Mouse (Mus musculus) CH12.LX (cell line): Measurements from ENCODE around the gene Nt5c2. TPM values are rescaled to one million over a fixed set of nuclear protein-coding genes. Genes with fewer than 3 reads are reported as not detected.

ENCODE experiments used
- DNase-seq: peaks from one replicate; pipeline ENCODE4 v3.0.0-alpha.2; 2013; ENCODE audit errors: extremely low read depth
- H3K27ac ChIP-seq: 2 replicates; pipeline ENCODE4 v1.5.1; 2012; ENCODE audit warnings: low read depth, mild to moderate bottlenecking, control low read depth, moderate library complexity; ENCODE audit not compliant: insufficient read depth
- H3K27me3 ChIP-seq: replicated peaks from 2 replicates; pipeline ENCODE3; 2012; ENCODE audit warnings: inconsistent platforms
- H3K36me3 ChIP-seq, 2 experiments: replicated peaks in 1 of 2; 2 replicates each; pipeline versions ENCODE3 to v1.6.1; 2012; ENCODE audit warnings: inconsistent platforms in 1 of 2, low read length in 1 of 2, mild to moderate bottlenecking in 1 of 2, mixed read lengths in 1 of 2, moderate library complexity in 1 of 2; ENCODE audit not compliant: control insufficient read depth in 1 of 2, insufficient read depth in 1 of 2
- H3K4me1 ChIP-seq, 2 experiments: 2 replicates each; pipeline ENCODE4 v1.6.1; 2012; ENCODE audit warnings: inconsistent platforms in 1 of 2, moderate library complexity in 1 of 2; ENCODE audit not compliant: insufficient read depth in 2 of 2, control insufficient read depth in 1 of 2
- H3K4me2 ChIP-seq: 2 replicates; pipeline ENCODE4 v1.6.1; 2012; ENCODE audit warnings: low read depth, mild to moderate bottlenecking, control low read depth; ENCODE audit not compliant: poor library complexity, insufficient read depth, severe bottlenecking
- H3K4me3 ChIP-seq, 3 experiments: fragments of 150-350 bp in 1 of 3; sonication (generic) in 1 of 3; replicated peaks in 1 of 3; 2 replicates each; pipeline versions ENCODE3 to v1.5.1; 2011 to 2012; ENCODE audit warnings: low read depth in 2 of 3, low read length in 2 of 3, mild to moderate bottlenecking in 2 of 3, moderate library complexity in 2 of 3, control low read depth in 1 of 3, improper control_type of control experiment in 1 of 3, inconsistent platforms in 1 of 3, mixed read lengths in 1 of 3; ENCODE audit not compliant: poor library complexity in 1 of 3
- H3K79me2 ChIP-seq: replicated peaks from 2 replicates; pipeline ENCODE4 v1.6.1; 2012; ENCODE audit warnings: mild to moderate bottlenecking, moderate library complexity; ENCODE audit not compliant: control insufficient read depth, poor library complexity, insufficient read depth, severe bottlenecking; ENCODE audit errors: extremely low read depth
- H3K9ac ChIP-seq: 2 replicates; pipeline ENCODE4 v1.6.1; 2012; ENCODE audit warnings: low read depth, mild to moderate bottlenecking, control low read depth, moderate library complexity; ENCODE audit not compliant: insufficient read depth
- H3K9me3 ChIP-seq: replicated peaks from 2 replicates; pipeline ENCODE3; 2012; ENCODE audit warnings: low read length, inconsistent platforms, mixed read lengths
- BHLHE40 ChIP-seq: IDR thresholded peaks from 2 replicates; pipeline ENCODE4 v1.6.1; 2011; ENCODE audit warnings: mild to moderate bottlenecking, low read depth, low read length, improper control_type of control experiment
- CHD2 ChIP-seq: IDR thresholded peaks from 2 replicates; pipeline ENCODE4 v1.6.1; 2011; ENCODE audit warnings: low read length, improper control_type of control experiment
- CTCF ChIP-seq, 2 experiments: IDR thresholded peaks in 1 of 2; conservative IDR thresholded peaks in 1 of 2; 2 replicates each; pipeline ENCODE4 v1.5.1; 2011 to 2012; ENCODE audit warnings: low read depth in 2 of 2, low read length in 2 of 2, improper control_type of control experiment in 1 of 2, inconsistent platforms in 1 of 2, mild to moderate bottlenecking in 1 of 2, moderate library complexity in 1 of 2
- E2F4 ChIP-seq: IDR thresholded peaks from 2 replicates; pipeline ENCODE4 v1.6.1; 2011; ENCODE audit warnings: low read depth, low read length, improper control_type of control experiment; ENCODE audit not compliant: insufficient replicate concordance
- GABPA ChIP-seq: IDR thresholded peaks from 2 replicates; pipeline ENCODE4 v1.6.1; 2012; ENCODE audit warnings: low read depth, low read length, improper control_type of control experiment, inconsistent platforms; ENCODE audit not compliant: insufficient replicate concordance
- JUND ChIP-seq: conservative IDR thresholded peaks from 2 replicates; pipeline ENCODE4 v1.6.1; 2011; ENCODE audit warnings: low read depth, low read length, improper control_type of control experiment
- MAFK ChIP-seq: IDR thresholded peaks from 2 replicates; pipeline ENCODE4 v1.6.1; 2011; ENCODE audit warnings: low read length, improper control_type of control experiment; ENCODE audit not compliant: insufficient replicate concordance
- NRF1 ChIP-seq: IDR thresholded peaks from 2 replicates; pipeline ENCODE4 v1.6.1; 2014; ENCODE audit warnings: low read depth, mild to moderate bottlenecking, inconsistent platforms, low read length, improper control_type of control experiment, moderate library complexity
- PAX5 ChIP-seq: IDR thresholded peaks from 2 replicates; pipeline ENCODE4 v1.6.1; 2012; ENCODE audit warnings: low read length, inconsistent platforms, mixed read lengths
- POLR2A ChIP-seq: IDR thresholded peaks from 2 replicates; pipeline ENCODE4 v1.6.1; 2011; ENCODE audit warnings: low read depth, mild to moderate bottlenecking, improper control_type of control experiment, low read length
- RAD21 ChIP-seq: IDR thresholded peaks from 2 replicates; pipeline ENCODE4 v1.6.1; 2011; ENCODE audit warnings: low read depth, mild to moderate bottlenecking, low read length, improper control_type of control experiment, moderate library complexity
- RCOR1 ChIP-seq: conservative IDR thresholded peaks from 2 replicates; pipeline ENCODE4 v1.6.1; 2012; ENCODE audit warnings: low read depth, mild to moderate bottlenecking, inconsistent platforms, low read length, improper control_type of control experiment
- SIN3A ChIP-seq: IDR thresholded peaks from 2 replicates; pipeline ENCODE4 v1.6.1; 2012; ENCODE audit warnings: low read length, improper control_type of control experiment, inconsistent platforms
- UBTF ChIP-seq: IDR thresholded peaks from 2 replicates; pipeline ENCODE4 v1.6.1; 2012; ENCODE audit warnings: low read depth, mild to moderate bottlenecking, inconsistent platforms, low read length, improper control_type of control experiment, moderate library complexity
- USF2 ChIP-seq: conservative IDR thresholded peaks from 2 replicates; pipeline ENCODE4 v1.6.1; 2011; ENCODE audit warnings: low read depth, low read length, improper control_type of control experiment
- ZC3H11A ChIP-seq: IDR thresholded peaks from 2 replicates; pipeline ENCODE4 v1.6.1; 2012; ENCODE audit warnings: low read depth, mild to moderate bottlenecking, inconsistent platforms, low read length, improper control_type of control experiment
- ZNF384 ChIP-seq: IDR thresholded peaks from 2 replicates; pipeline ENCODE4 v1.6.1; 2012; ENCODE audit warnings: low read depth, low read length, improper control_type of control experiment, inconsistent platforms
- dilution Hi-C: fragments of 300-500 bp; cut with MboI; formaldehyde crosslinking; loops from 2 replicates; pipeline ENCODE4 v1.14.3; 2020; ENCODE audit warnings: low sequenced_read_pairs; ENCODE audit not compliant: extremely low pct_unique_long_range_greater_than_20kb, extremely low pct_ligation_motif_present
- in situ Hi-C: fragments of 300-500 bp; cut with MboI; formaldehyde crosslinking; loops from 3 replicates; pipeline ENCODE4 v1.14.3; 2019; ENCODE audit warnings: low sequenced_read_pairs, low pct_ligation_motif_present, low pct_unique_long_range_greater_than_20kb, mixed read lengths
- polyA plus RNA-seq: library from polyadenylated mRNA; unstranded; fragments of >175 nt; gene quantifications from 2 replicates; pipeline ENCODE4 v1.2.1, GENCODE M21; 2012; ENCODE audit warnings: low read depth; ENCODE audit not compliant: insufficient read length
- total RNA-seq, 2 experiments: library from RNA; depleted of rRNA; stranded (reverse); fragments of 300-350 nt in 1 of 2; fragments of >200 nt in 1 of 2; gene quantifications; 2 replicates each; pipeline ENCODE4 v1.2.3; 2012 to 2014

The Nt5c2 gene
- total and polyA plus RNA-seq, 3 experiments = 15.1 to 62.9 (median 21.1) TPM

- Histone ChIP-seq H3K4me2 (no peak overlapping the region), H3K27me3 (no peaks in the 10 kb centered on the region), H3K27ac (no peak overlapping the region), H3K9ac (no peak overlapping the region), H3K36me3 (no peaks in the 10 kb centered on the region), H3K9me3 (no peaks in the 10 kb centered on the region), H3K79me2 (no peaks in the 10 kb centered on the region), H3K4me3 (no peak overlapping the region), H3K4me1 (no peaks in the 10 kb centered on the region)
- in situ Hi-C loops (loop anchor here (5.0 kb wide), 1 partner anchor 34 kb away; no protein-coding TSS in a partner anchor), dilution Hi-C loops (no loop called here)
- DNase-seq = no peak
- no peak for TF ChIP-seq POLR2A
- no peak for TF ChIP-seq MAFK
- no peak for TF ChIP-seq E2F4
- TF ChIP-seq PAX5 = no peak
- TF ChIP-seq USF2 = no peak
- no peak for TF ChIP-seq NRF1
- no peak for TF ChIP-seq BHLHE40
- TF ChIP-seq ZNF384 = no peak
- TF ChIP-seq ZC3H11A = no peak
- TF ChIP-seq GABPA = no peak
- no peak for TF ChIP-seq CHD2
Measured at GRCm38 (mm10) chr19:46836085-46836484, 178.9 kb downstream of the Nt5c2 start.

- Histone ChIP-seq H3K27ac (no peak overlapping the region), H3K27me3 (no peaks in the 10 kb centered on the region), H3K9ac (no peak overlapping the region), H3K4me3 (no peak overlapping the region), H3K79me2 (no peaks in the 10 kb centered on the region), H3K4me2 (no peak overlapping the region), H3K36me3 (no peaks in the 10 kb centered on the region), H3K9me3 (no peaks in the 10 kb centered on the region), H3K4me1 (no peaks in the 10 kb centered on the region)
- TF ChIP-seq SIN3A (no peak), UBTF (no peak), BHLHE40 (no peak), GABPA (no peak), JUND (no peak), RCOR1 (no peak), CTCF (conservative IDR thresholded peaks at IDR 0.05 in 1 of 2, IDR thresholded peaks at IDR 0.05 in 1 of 2; ENCODE audit: low read depth in 2 of 2, low read length in 2 of 2) (no peak), RAD21 (no peak)
- dilution Hi-C loops = no loop called here
- in situ Hi-C loops = loop anchor here (5.0 kb wide), 1 partner anchor 33 kb away; no protein-coding TSS in a partner anchor
- DNase-seq = no peak
Measured at GRCm38 (mm10) chr19:46835339-46835738, 179.6 kb downstream of the Nt5c2 start.
